Mouse (Mus musculus) hindbrain, embryonic 14.5 days (tissue): ENCODE results near the gene Kcnq1. TPM values are rescaled to one million over a fixed set of nuclear protein-coding genes. Genes with fewer than 3 reads are reported as not detected.

Experiments
- ATAC-seq: fragments of 200-750 bp; cut with Nextera tagmentation; 2 replicates; pipeline ENCODE4 v1.8.0; 2017; ENCODE audit warnings: moderate number of reproducible peaks, mild to moderate bottlenecking, moderate TSS enrichment, moderate library complexity; ENCODE audit not compliant: low FRiP score
- DNase-seq: peaks from one replicate; pipeline ENCODE4 v3.0.0-alpha.2; 2015; ENCODE audit warnings: low spot score
- H3K27ac ChIP-seq: fragments of 300-500 bp; sonication (generic); 2 replicates; pipeline ENCODE4 v1.5.1; 2014; ENCODE audit warnings: mild to moderate bottlenecking, moderate library complexity
- H3K27me3 ChIP-seq: fragments of 300-500 bp; sonication (generic); 2 replicates; pipeline ENCODE4 v1.6.1; 2014; ENCODE audit warnings: mild to moderate bottlenecking, low read length, mixed read lengths; ENCODE audit not compliant: control insufficient read depth, insufficient read depth
- H3K36me3 ChIP-seq: fragments of 300-500 bp; sonication (generic); replicated peaks from 2 replicates; pipeline ENCODE4 v1.6.1; 2014; ENCODE audit not compliant: control insufficient read depth, insufficient read depth
- H3K4me1 ChIP-seq: fragments of 300-500 bp; sonication (generic); replicated peaks from 2 replicates; pipeline ENCODE4 v1.6.1; 2014; ENCODE audit warnings: antibody characterized with exemption, low read length, mixed read lengths; ENCODE audit not compliant: control insufficient read depth, insufficient read depth
- H3K4me2 ChIP-seq: fragments of 300-500 bp; sonication (generic); replicated peaks from 2 replicates; pipeline ENCODE4 v1.6.1; 2014; ENCODE audit warnings: mild to moderate bottlenecking, moderate library complexity
- H3K4me3 ChIP-seq: fragments of 300-500 bp; sonication (generic); replicated peaks from 2 replicates; pipeline ENCODE4 v1.5.1; 2014; ENCODE audit warnings: mild to moderate bottlenecking, low read length
- H3K9ac ChIP-seq: fragments of 300-500 bp; sonication (generic); 2 replicates; pipeline ENCODE4 v1.6.1; 2014
- H3K9me3 ChIP-seq: fragments of 300-500 bp; sonication (generic); 2 replicates; pipeline ENCODE4 v1.6.1; 2016; ENCODE audit warnings: low read length; ENCODE audit not compliant: control insufficient read depth
- WGBS: fragments of 180-500 bp; shearing (Covaris S2); extraction: QIAGEN DNeasy Blood & Tissue Kit; methylation state at CpG from one replicate; pipeline ENCODE4 v1.1.7; 2014; 5-methylcytosine and 5-hydroxymethylcytosine counted together
- polyA plus RNA-seq: library from polyadenylated mRNA; unstranded; fragments of >200 nt; fragmentation: Nextera tagmentation; extraction: Ambion mirVana; gene quantifications from 2 replicates; pipeline ENCODE4 v1.2.1, GENCODE M21; 2014

The Kcnq1 gene
- polyA plus RNA-seq, 1 experiment from 2014 or later: 0.94 TPM

- DNase-seq (no peak), ATAC-seq (no peak)
- Histone ChIP-seq H3K4me3 (no peak overlapping the region), H3K27me3 (no peaks in the 10 kb centered on the region), H3K4me1 (no peaks in the 10 kb centered on the region), H3K9me3 (no peaks in the 10 kb centered on the region), H3K9ac (no peak overlapping the region), H3K27ac (no peak overlapping the region), H3K4me2 (no peak overlapping the region), H3K36me3 (no peaks in the 10 kb centered on the region)
- 74% methylated on average over 1 of the region's 1 CpGs for WGBS
Observed at GRCm38 (mm10) chr7:143359762-143360161, 253.6 kb downstream of the Kcnq1 start.

DNA sequence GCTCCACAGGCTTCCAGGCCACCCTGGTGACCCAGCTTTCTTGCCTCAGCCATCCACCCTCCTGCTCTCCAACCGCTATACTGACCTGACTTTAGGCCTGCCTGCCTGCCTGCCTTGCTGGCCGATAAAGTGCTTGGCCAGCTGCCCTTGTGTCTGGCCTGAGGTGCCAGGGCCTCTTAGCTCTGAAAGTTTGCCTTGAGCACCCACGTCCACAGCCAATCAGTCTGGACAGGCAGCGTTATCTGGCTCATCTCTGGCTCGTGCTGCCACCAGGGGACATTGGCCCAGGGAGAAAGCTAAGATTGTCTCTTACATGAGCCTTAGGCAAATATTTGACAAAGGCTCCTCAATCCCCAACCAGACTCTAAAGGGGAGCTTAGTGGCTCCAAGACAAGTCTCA is 254.6 kb downstream of the Kcnq1 start:
- H3K4me1 ChIP-seq: no peaks in the 10 kb centered on the region
- ATAC-seq: no peak
- H3K9me3 ChIP-seq: no peaks in the 10 kb centered on the region
- WGBS: 79% methylated on average over 5 of the region's 5 CpGs
- H3K27ac ChIP-seq: no peak overlapping the region
- no peak for DNase-seq
- no peaks in the 10 kb centered on the region for H3K36me3 ChIP-seq
- no peaks in the 10 kb centered on the region for H3K27me3 ChIP-seq
- H3K4me2 ChIP-seq: no peak overlapping the region
- H3K9ac ChIP-seq: no peak overlapping the region
- H3K4me3 ChIP-seq: no peak overlapping the region

GRCm38 (mm10) chr7:143364092-143364832 is 258.1 kb downstream of the Kcnq1 start:
- DNase-seq: no peak
- no peak for ATAC-seq
- Histone ChIP-seq H3K27ac (no peak overlapping the region), H3K36me3 (no peaks in the 10 kb centered on the region), H3K9ac (no peak overlapping the region), H3K4me3 (no peak overlapping the region), H3K4me2 (no peak overlapping the region), H3K27me3 (no peaks in the 10 kb centered on the region), H3K4me1 (no peaks in the 10 kb centered on the region; the same call in 1 of the 2 replicates), H3K9me3 (no peaks in the 10 kb centered on the region)
- WGBS: 95% methylated on average over 7 of the region's 7 CpGs

DNA sequence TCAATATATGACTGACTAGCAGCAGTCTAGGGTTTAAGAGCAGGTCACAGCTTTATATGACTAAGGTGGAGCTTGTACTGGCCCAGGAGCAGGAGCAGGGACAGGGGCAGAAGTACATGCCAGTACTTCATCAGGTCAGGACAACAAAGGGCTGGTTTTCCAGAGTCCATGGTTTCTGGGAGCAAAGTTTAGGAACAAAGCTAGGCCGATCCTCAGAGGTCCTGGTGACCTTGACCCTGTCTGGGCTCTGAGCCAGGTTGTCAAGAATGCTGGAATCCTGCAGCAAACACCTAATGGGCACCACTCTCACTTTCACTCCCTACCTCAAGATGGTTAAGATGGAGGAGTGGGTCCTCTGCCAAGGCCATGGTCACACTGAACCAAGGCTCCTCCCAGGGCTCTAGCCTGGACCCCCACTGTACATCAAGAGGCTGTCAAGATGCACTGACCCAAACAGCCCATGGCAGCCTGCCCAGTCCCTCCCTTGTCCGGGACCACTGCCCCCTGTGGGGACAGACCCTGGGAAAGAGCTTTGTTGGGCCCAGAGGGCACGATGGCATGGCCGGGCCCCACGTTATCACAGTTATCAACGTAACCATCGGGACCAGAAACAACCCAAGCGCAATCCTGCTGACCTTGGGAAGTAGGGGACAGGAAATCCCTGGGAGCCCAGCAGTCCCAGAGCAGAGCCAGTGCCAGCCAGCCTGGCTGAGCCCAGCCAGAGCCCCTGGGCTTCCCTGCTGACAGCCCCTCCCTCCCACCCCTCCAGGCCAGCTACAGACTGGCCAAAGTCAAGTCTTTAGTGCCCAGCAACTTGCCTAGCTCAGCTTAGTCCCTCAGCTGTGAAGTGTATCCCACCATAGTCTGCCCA is 259.0 kb downstream of the Kcnq1 start:
- H3K4me2 ChIP-seq: no peak overlapping the region
- H3K27me3 ChIP-seq: no peaks in the 10 kb centered on the region
- H3K27ac ChIP-seq: no peak overlapping the region
- DNase-seq: no peak
- no peak overlapping the region for H3K4me3 ChIP-seq
- no peaks in the 10 kb centered on the region for H3K36me3 ChIP-seq
- WGBS: 60% methylated on average over 8 of the region's 8 CpGs
- H3K9ac ChIP-seq: no peak overlapping the region
- H3K4me1 ChIP-seq: no peaks in the 10 kb centered on the region; the same call in 1 of the 2 replicates
- no peaks in the 10 kb centered on the region for H3K9me3 ChIP-seq
- no peak for ATAC-seq

- Histone ChIP-seq H3K4me2 (no peak overlapping the region), H3K4me3 (no peak overlapping the region), H3K27me3 (no peaks in the 10 kb centered on the region), H3K9ac (no peak overlapping the region), H3K4me1 (no peaks in the 10 kb centered on the region; the same call in 1 of the 2 replicates), H3K9me3 (no peaks in the 10 kb centered on the region), H3K27ac (no peak overlapping the region), H3K36me3 (no peaks in the 10 kb centered on the region)
- ATAC-seq: no peak
- WGBS: 67% methylated on average over 20 of the region's 20 CpGs
- DNase-seq: no peak
Observed at GRCm38 (mm10) chr7:143367366-143368266, 261.5 kb downstream of the Kcnq1 start.

- Histone ChIP-seq H3K4me2 (no peak overlapping the region), H3K27ac (no peak overlapping the region), H3K4me3 (no peak overlapping the region), H3K9ac (no peak overlapping the region), H3K36me3 (no peaks in the 10 kb centered on the region), H3K4me1 (no peaks in the 10 kb centered on the region; the same call in 1 of the 2 replicates), H3K27me3 (no peaks in the 10 kb centered on the region), H3K9me3 (no peaks in the 10 kb centered on the region)
- no peak for ATAC-seq
- 41% methylated on average over 7 of the region's 7 CpGs for WGBS
- DNase-seq: no peak
Observed at GRCm38 (mm10) chr7:143368267-143368643, 262.1 kb downstream of the Kcnq1 start.

- no peaks in the 10 kb centered on the region; the same call in 1 of the 2 replicates for H3K4me1 ChIP-seq
- H3K36me3 ChIP-seq: no peaks in the 10 kb centered on the region
- no peak overlapping the region for H3K27ac ChIP-seq
- no peaks in the 10 kb centered on the region for H3K27me3 ChIP-seq
- ATAC-seq (no peak), DNase-seq (no peak)
- 85% methylated on average over 2 of the region's 2 CpGs for WGBS
- H3K9me3 ChIP-seq: no peaks in the 10 kb centered on the region
- H3K4me2 ChIP-seq: no peak overlapping the region
- H3K9ac ChIP-seq: no peak overlapping the region
- no peak overlapping the region for H3K4me3 ChIP-seq
Observed at GRCm38 (mm10) chr7:143371336-143371735, 265.2 kb downstream of the Kcnq1 start.

GRCm38 (mm10) chr7:143373265-143373664 is 267.1 kb downstream of the Kcnq1 start:
- Histone ChIP-seq H3K27ac (no peak overlapping the region), H3K9ac (no peak overlapping the region), H3K9me3 (no peaks in the 10 kb centered on the region), H3K4me1 (no peaks in the 10 kb centered on the region; the same call in 1 of the 2 replicates), H3K36me3 (no peaks in the 10 kb centered on the region), H3K4me3 (no peak overlapping the region), H3K4me2 (no peak overlapping the region), H3K27me3 (no peaks in the 10 kb centered on the region)
- no peak for DNase-seq
- WGBS: 80% methylated on average over 3 of the region's 3 CpGs
- ATAC-seq: no peak

DNA sequence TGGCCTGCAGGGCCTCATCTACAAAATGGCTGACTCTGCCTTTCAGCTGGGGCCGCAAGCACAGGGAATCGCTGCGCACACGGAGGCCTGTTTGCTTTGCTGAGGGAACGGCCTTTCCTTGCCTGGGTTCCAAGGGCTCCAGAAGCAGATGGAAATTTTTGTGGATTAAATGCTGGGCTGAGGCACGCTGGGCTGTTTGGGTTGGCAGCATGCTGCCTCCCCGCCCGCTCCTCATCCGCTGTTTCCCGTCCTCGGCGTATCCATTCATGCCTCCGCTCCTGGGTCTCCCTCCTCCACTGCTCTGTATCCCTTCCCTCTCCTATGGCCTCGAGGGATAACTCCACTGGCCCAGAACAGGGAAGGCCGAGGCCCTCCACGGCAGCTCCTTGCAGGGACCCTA is 269.8 kb downstream of the Kcnq1 start:
- Histone ChIP-seq H3K4me2 (no peak overlapping the region), H3K9me3 (no peaks in the 10 kb centered on the region), H3K4me3 (no peak overlapping the region), H3K27ac (no peak overlapping the region), H3K4me1 (no peaks in the 10 kb centered on the region), H3K36me3 (no peaks in the 10 kb centered on the region), H3K9ac (no peak overlapping the region), H3K27me3 (no peaks in the 10 kb centered on the region)
- no peak for DNase-seq
- 79% methylated on average over 16 of the region's 16 CpGs for WGBS
- ATAC-seq: no peak
